Mouse (Mus musculus) heart, adult 2 months (tissue): ENCODE results near the gene Elmod3. TPM values are rescaled to one million over a fixed set of nuclear protein-coding genes. Genes with fewer than 3 reads are reported as not detected.

Experiments
- DNase-seq, 2 experiments: peaks; one replicate each; pipeline ENCODE4 v3.0.0; 2021
- H3K27ac ChIP-seq: fragments of 200-600 bp; 2 replicates; pipeline ENCODE4 v1.8.1; 2022
- H3K27me3 ChIP-seq: fragments of 200-500 bp; 2 replicates; pipeline ENCODE4 v1.6.1; 2012; ENCODE audit warnings: mild to moderate bottlenecking, low read length, inconsistent platforms, mixed read lengths; ENCODE audit not compliant: control insufficient read depth, insufficient read depth
- H3K36me3 ChIP-seq: fragments of 200-500 bp; 2 replicates; pipeline ENCODE4 v1.6.1; 2012; ENCODE audit warnings: low read length, inconsistent platforms; ENCODE audit not compliant: control insufficient read depth, insufficient read depth
- H3K4me1 ChIP-seq: fragments of 200-500 bp; 2 replicates; pipeline ENCODE4 v1.6.1; 2011; ENCODE audit warnings: low read length; ENCODE audit not compliant: control insufficient read depth, insufficient read depth
- H3K4me3 ChIP-seq: fragments of 200-600 bp; 2 replicates; pipeline ENCODE4 v1.8.1; 2022
- H3K79me2 ChIP-seq: fragments of 200-500 bp; replicated peaks from 2 replicates; pipeline ENCODE4 v1.6.1; 2012; ENCODE audit warnings: mild to moderate bottlenecking, inconsistent platforms, low read length, moderate library complexity, mixed read lengths; ENCODE audit not compliant: control insufficient read depth, insufficient read depth
- H3K9ac ChIP-seq: fragments of 200-500 bp; 2 replicates; pipeline ENCODE4 v1.6.1; 2012; ENCODE audit warnings: low read depth, mild to moderate bottlenecking, control low read depth, inconsistent platforms, low read length, mixed read lengths
- CTCF ChIP-seq: fragments of 200-600 bp; IDR thresholded peaks from 2 replicates; pipeline ENCODE4 v1.8.1; 2022; ENCODE audit warnings: antibody characterized with exemption, mild to moderate bottlenecking, moderate library complexity
- EP300 ChIP-seq: fragments of 200-500 bp; IDR thresholded peaks from 2 replicates; pipeline ENCODE4 v1.6.1; 2011; ENCODE audit warnings: low read depth, low read length, control low read depth; ENCODE audit not compliant: insufficient read depth
- POLR2A ChIP-seq: fragments of 200-500 bp; IDR thresholded peaks from 2 replicates; pipeline ENCODE4 v1.6.1; 2011; ENCODE audit warnings: mild to moderate bottlenecking, low read depth, low read length, control low read depth; ENCODE audit not compliant: insufficient read depth
- WGBS: fragments of 180-500 bp; shearing (Covaris S2); methylation state at CpG from one replicate; pipeline ENCODE4 v1.1.7; 2018; 5-methylcytosine and 5-hydroxymethylcytosine counted together
- intact Hi-C: fragments of 180-260 bp; cut with DNase I; formaldehyde crosslinking; loops from one replicate; pipeline ENCODE4 v1.15.1; 2025
- polyA plus RNA-seq: library from polyadenylated mRNA; depleted of rRNA; stranded (reverse); fragments of >200 nt; gene quantifications from 2 replicates; pipeline ENCODE4 v1.2.3, GENCODE M21; 2012
- total RNA-seq, 2 experiments: library from RNA; stranded (reverse); gene quantifications; 2 replicates each; pipeline ENCODE4 v1.2.3; 2021

Elmod3 gene
- total and polyA plus RNA-seq, 3 experiments: 12.8 to 25.5 (median 16.5) TPM

- WGBS: 92% methylated on average over 16 of the region's 16 CpGs
- no peaks in the 10 kb centered on the region for H3K36me3 ChIP-seq
- DNase-seq: no peak
These were observed 29.1 kb upstream of the Elmod3 start for GRCm38 (mm10) chr6:72627276-72627675.

DNA sequence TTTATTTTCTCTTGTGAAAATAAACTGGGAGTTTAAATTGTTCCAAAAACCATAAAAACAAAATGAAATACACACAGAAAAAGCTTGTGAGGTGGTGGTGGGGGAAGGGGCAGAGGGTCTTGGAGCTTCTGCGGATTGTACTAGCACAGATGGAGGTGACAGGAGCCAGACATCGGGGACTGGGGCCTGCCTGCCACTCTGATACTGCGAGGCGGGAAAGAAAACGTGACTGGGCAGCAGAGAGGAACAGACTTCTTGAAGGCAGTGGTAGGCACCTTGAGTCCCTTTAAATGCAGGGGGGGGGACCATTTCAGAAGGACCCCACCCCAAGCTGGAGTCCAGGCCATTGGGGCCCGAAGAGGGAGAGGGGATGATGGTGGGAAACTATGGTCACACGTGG lies 28.2 kb upstream of the Elmod3 start:
- TF ChIP-seq CTCF (no peak), EP300 (no peak), POLR2A (no peak)
- no peak overlapping the region for H3K9ac ChIP-seq
- no peaks in the 10 kb centered on the region for H3K79me2 ChIP-seq
- no peaks in the 10 kb centered on the region for H3K36me3 ChIP-seq
- intact Hi-C loops: no loop called here
- no peak overlapping the region for H3K27ac ChIP-seq
- H3K4me1 ChIP-seq: no peaks in the 10 kb centered on the region; the same call in 1 of the 2 replicates
- no peak for DNase-seq
- no peak overlapping the region for H3K4me3 ChIP-seq
- no peaks in the 10 kb centered on the region for H3K27me3 ChIP-seq
- WGBS: 81% methylated on average over 7 of the region's 7 CpGs

More at GRCm38 (mm10) chr6:72627276-72627675, 29.1 kb upstream of the Elmod3 start:
- Histone ChIP-seq H3K4me3 (no peak overlapping the region), H3K4me1 (no peaks in the 10 kb centered on the region; the same call in 1 of the 2 replicates), H3K27ac (no peak overlapping the region), H3K27me3 (no peaks in the 10 kb centered on the region), H3K9ac (no peak overlapping the region), H3K79me2 (no peaks in the 10 kb centered on the region)
- intact Hi-C loops: no loop called here
- no peak for TF ChIP-seq EP300
- no peak for TF ChIP-seq CTCF
- TF ChIP-seq POLR2A: no peak

DNA sequence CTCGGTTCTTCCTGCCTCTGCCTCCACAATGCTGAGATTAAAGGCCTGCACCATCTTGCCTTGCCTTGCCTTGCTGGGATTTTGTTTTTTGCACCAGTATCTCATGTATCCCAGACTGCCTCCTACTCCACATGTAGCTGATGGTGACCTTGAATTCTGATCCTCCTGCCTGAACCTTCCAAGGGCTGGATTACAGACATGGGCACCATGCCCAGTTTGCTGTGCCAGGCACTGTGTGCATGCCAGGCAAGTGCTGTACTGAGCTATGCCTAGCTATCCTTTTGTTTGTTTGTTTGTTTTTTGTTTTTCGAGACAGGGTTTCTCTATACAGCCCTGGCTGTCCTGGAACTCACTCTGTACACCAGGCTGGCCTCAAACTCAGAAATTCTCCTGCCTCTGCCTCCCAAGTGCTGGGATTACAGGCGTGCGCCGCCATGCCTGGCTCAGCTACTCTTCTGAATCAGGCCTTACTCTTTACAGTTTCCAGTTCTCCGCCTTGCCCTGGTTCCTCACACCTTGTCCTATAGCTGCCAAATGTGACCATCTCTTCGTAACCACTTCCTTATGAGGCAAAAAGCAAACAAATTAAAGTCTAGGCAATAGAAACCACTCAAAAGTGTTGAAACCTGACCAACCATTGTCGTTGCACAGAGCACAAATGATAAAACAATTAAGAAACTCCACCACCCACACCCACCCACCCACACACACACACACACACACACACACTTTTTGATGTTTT lies 25.6 kb upstream of the Elmod3 start:
- 86% methylated on average over 8 of the region's 8 CpGs for WGBS
- Histone ChIP-seq H3K4me1 (no peaks in the 10 kb centered on the region; the same call in 1 of the 2 replicates), H3K27ac (no peak overlapping the region), H3K9ac (no peak overlapping the region), H3K79me2 (no peaks in the 10 kb centered on the region), H3K4me3 (no peak overlapping the region), H3K27me3 (no peaks in the 10 kb centered on the region), H3K36me3 (no peaks in the 10 kb centered on the region)
- intact Hi-C loops: no loop called here
- peak; percentile 44 to 55 for DNase-seq
- TF ChIP-seq POLR2A: no peak
- TF ChIP-seq EP300: no peak
- no peak for TF ChIP-seq CTCF

DNA sequence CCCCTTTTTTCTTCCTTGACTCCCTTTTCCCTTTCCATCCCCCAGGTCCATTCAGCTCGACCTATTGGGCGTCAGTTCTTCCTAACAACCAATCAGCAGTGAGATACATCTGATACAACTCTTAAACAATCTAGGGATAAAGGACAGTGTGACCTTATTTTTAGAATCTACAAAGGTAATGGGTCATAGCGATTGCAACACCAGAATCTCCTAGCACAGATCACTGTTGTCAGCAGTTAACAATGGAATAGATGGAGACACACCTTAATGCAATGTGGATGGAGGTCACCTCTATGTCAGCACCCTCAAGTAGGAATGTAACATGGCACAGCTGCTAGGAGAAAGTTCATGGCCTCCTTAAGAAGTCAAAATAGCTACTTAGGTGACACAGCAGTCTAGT lies 24.7 kb upstream of the Elmod3 start:
- H3K4me3 ChIP-seq: no peak overlapping the region
- no peak for DNase-seq
- no peaks in the 10 kb centered on the region for H3K36me3 ChIP-seq
- no peak overlapping the region for H3K9ac ChIP-seq
- 59% methylated on average over 3 of the region's 3 CpGs for WGBS
- no peaks in the 10 kb centered on the region for H3K27me3 ChIP-seq
- no peaks in the 10 kb centered on the region for H3K79me2 ChIP-seq
- H3K4me1 ChIP-seq: no peaks in the 10 kb centered on the region; the same call in 1 of the 2 replicates
- no peak overlapping the region for H3K27ac ChIP-seq
- intact Hi-C loops: no loop called here
- TF ChIP-seq CTCF: no peak
- no peak for TF ChIP-seq EP300
- no peak for TF ChIP-seq POLR2A

- DNase-seq: no peak
- intact Hi-C loops: no loop called here
- Histone ChIP-seq H3K4me3 (no peak overlapping the region), H3K4me1 (peaks cover 4% of the 10 kb centered on the region), H3K27ac (no peak overlapping the region), H3K79me2 (no peaks in the 10 kb centered on the region), H3K27me3 (no peaks in the 10 kb centered on the region), H3K36me3 (peaks cover 2% of the 10 kb centered on the region; the same call in 1 of the 2 replicates), H3K9ac (no peak overlapping the region)
- TF ChIP-seq CTCF: no peak
- no peak for TF ChIP-seq POLR2A
- no peak for TF ChIP-seq EP300
- 41% methylated on average over 5 of the region's 5 CpGs for WGBS
These were observed 22.7 kb upstream of the Elmod3 start for GRCm38 (mm10) chr6:72620920-72621319.

GRCm38 (mm10) chr6:72619734-72620532 lies 21.7 kb upstream of the Elmod3 start:
- Histone ChIP-seq H3K79me2 (no peaks in the 10 kb centered on the region), H3K27me3 (no peaks in the 10 kb centered on the region), H3K36me3 (peaks cover 11% of the 10 kb centered on the region), H3K27ac (no peak overlapping the region), H3K4me3 (no peak overlapping the region), H3K4me1 (peaks cover 4% of the 10 kb centered on the region), H3K9ac (no peak overlapping the region)
- intact Hi-C loops: no loop called here
- no peak for TF ChIP-seq POLR2A
- TF ChIP-seq EP300: no peak
- no peak for TF ChIP-seq CTCF
- 26% methylated on average over 12 of the region's 12 CpGs for WGBS
- DNase-seq: no peak
